Mouse (Mus musculus) 3134 (cell line): Measurements from ENCODE around the gene Anapc2.

Experiments
- DNase-seq: peaks from one replicate; pipeline ENCODE4 v3.0.0-alpha.2; 2011; ENCODE audit warnings: low spot score; ENCODE audit not compliant: insufficient read length; ENCODE audit errors: extremely low read depth

Anapc2 gene

DNA sequence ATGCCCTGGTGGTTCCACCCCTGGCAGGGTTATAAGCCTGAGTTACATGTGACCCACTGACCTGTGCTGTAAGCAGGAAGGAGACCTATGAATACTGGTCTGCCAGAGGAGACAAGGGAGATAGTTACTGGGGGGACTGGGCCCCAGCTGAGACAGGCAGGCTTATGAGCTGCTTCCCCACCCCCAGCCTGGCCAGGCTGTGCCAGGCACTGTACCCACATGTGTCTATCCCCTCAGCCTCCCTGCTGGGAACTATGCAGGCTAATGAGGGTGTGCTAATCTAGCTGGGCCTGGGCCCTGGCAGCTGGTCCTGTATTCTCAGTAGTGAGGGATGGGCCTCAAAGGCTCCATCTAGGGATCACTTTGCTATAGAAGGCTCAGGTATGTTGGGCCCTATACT is 5.0 kb upstream of the Anapc2 start:
- no peak for DNase-seq

DNA sequence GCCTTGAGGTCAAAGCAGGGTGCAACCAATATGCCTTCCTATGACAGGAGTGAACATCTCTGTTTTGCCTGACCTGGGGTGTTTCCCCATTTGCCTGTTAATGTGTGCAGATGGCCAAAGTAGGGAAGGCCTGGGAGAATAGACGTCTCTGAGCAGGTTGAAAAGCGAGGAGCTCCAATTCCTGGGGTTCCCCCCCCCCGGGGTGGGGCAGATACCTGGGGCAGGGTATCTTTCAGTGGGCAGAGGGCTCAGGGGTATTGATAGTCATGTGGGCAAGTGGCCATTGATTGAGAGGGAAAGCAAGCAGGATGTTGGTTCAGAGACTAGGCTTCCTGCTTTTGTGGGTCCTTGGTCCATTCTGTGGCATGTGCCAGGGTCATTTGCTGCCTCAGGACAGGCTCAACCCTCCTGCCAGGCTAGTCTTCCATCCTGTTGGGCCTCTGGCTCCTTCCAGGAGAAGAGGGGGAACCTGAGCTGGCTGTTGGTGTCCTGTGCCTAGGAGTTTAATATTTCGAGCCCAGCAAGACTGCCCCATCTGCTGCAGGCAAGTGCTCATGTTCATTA is 4.5 kb upstream of the Anapc2 start:
- no peak for DNase-seq

GRCm38 (mm10) chr2:25272515-25272914 is 237 bp downstream of the Anapc2 start:
- no peak for DNase-seq

GRCm38 (mm10) chr2:25273010-25273409 is 732 bp downstream of the Anapc2 start:
- DNase-seq, result no peak

DNA sequence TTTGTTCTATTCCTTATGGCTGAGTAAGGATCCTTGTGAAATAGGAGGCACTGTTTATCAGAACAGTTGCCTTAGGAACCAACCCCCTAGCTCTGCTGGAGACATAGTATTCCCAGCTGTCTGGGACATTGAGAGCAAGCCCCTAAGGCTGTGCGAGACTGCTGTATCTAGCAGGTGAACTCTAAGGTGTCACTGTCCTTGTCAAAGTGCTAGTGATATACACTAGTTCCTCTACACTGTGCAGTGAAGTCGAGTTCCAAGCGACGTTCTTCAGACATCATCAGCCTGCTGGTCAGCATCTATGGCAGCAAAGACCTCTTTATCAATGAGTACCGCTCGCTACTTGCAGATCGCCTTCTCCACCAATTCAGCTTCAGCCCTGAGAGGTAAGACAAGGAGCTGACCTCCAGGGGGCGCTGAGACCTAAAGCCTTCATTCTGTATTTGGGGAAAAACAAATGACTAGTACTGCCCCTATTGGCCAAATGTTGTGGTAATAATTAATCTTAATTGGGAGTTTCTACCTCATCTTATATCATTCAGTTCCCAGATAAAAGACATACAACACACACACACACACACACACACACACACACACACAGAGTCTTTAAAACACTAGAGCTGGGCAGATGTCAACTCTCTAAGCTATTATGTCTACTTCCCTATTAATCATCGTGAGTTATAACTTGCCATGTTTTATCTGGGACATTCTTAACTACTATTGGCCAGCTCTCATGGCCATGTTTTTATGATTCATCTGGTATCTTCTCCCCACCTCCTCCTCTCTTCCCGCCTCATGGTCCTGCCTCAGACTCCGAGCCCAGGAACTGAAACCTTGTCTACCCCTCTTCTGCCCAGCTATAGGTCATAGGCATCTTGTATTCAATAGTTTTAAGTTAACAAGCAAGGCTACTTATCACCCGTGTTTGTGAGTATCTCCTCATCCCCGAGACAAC is 6.9 kb downstream of the Anapc2 start:
- no peak for DNase-seq

DNA sequence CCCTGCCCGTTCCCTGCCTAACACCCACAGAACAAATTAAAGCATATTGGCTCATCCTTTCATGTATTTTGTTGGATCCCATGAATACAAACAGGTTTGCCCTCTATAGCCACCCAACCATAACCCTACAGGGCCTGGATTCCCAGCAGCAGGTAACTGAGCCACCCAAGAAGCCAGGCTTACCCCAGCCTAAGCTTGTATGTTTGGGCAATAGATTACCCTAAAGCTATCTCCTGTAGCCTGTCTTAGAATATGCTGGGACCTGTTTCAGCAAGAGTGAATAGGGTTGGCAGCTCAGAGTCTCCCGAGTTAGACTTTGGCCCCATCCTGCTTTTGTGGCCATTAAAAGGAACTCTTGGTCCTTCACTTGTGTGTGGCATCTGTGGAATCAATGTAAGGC is 13.3 kb downstream of the Anapc2 start:
- DNase-seq, result no peak

GRCm38 (mm10) chr2:25286314-25286713 is 14.0 kb downstream of the Anapc2 start:
- DNase-seq, result no peak

- DNase-seq, result peak; percentile 36
Observed at GRCm38 (mm10) chr2:25286837-25287636, 14.8 kb downstream of the Anapc2 start.

- no peak for DNase-seq
Observed at GRCm38 (mm10) chr2:25287927-25288649, 15.8 kb downstream of the Anapc2 start, which contains the start of gene Tmem210. TSS of gene Tmem210 (plus strand) at chr2:25288145.

- DNase-seq, result peak; percentile 33
Observed at GRCm38 (mm10) chr2:25288734-25289345, 16.6 kb downstream of the Anapc2 start.

DNA sequence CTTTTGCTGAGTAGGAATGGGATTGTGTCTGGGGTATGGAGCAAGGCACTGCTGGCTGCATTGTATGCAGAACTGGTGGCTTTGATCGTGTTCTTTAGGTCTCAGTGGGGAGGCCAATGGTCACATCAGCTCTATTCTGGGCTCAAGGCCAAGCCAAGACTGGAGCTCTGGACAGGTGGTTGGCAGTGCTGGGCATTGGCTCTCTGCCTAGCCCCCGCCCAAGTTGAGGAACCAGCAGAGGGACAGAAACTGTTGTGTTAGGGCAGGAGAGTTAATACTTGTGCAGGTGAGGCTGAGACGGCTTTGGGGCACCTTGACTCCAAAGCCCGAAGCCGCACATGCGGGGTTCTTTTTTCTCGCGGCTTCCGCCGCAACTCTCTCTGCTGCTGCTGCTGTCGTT is 17.4 kb downstream of the Anapc2 start, which contains the start of gene Lrrc26:
Gene Lrrc26, plus strand, starts transcription at position 265 of the 400 bp plus-strand sequence.
- no peak for DNase-seq

- DNase-seq, result no peak
Observed at GRCm38 (mm10) chr2:25290101-25290815, 18.0 kb downstream of the Anapc2 start.

- DNase-seq, result no peak
Observed at GRCm38 (mm10) chr2:25290816-25291130, 18.5 kb downstream of the Anapc2 start.

GRCm38 (mm10) chr2:25291184-25292053 is 19.1 kb downstream of the Anapc2 start:
- no peak for DNase-seq

DNA sequence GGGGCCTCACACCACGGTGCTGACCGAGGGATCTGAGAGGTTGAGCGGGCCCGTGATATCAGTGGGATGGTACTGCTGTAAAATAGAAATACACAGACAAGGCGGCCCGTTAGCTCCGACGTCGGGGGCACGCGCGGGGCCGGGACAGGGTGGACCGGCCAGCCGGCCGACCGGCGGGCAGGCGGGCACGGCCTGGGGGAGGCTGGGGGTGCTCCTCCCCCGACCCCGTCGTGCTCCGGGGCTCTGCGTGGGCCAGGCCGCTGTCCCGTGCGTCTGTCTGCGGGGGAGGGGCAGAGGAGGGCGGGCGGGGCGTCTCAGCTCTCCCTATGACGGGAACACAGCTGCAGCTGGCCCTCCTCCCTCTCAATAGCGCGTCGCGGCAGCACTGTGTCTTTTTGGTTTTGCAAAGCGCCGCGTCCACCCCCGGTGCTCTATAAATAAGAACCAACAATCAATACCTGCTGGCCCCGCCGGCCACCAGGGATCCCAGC is 19.8 kb downstream of the Anapc2 start:
- DNase-seq, result no peak

- DNase-seq, result no peak
Observed at GRCm38 (mm10) chr2:25292856-25293255, 20.6 kb downstream of the Anapc2 start.

DNA sequence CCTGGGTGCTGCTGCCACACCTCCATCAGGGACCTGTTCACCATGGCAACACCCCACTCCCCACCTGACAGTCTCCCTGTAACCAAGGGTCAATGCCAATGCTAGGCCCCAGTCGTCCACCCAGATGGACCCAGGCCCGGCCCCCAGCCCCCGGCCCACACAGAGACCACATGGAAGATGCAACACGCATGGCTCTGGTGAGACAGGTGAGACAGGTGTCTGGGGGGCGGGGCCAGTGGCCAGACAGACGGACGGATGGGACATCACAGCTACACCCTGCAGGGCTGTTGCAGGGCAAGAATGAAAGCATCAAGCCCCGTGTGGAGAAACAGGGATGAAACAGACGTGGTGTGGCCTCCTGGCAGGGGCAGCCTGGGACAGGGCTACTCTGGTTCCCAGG is 21.4 kb downstream of the Anapc2 start:
- DNase-seq, result no peak

- DNase-seq, result no peak
Observed at GRCm38 (mm10) chr2:25297093-25297492, 24.8 kb downstream of the Anapc2 start.
